Mouse (Mus musculus): Measurements from ENCODE around the gene Gm20388. TPM values are rescaled to one million over a fixed set of nuclear protein-coding genes. Genes with fewer than 3 reads are reported as not detected.

Gm20388 gene
- total and polyA plus RNA-seq, 3 experiments, result 0.02 to 0.05 TPM; not detected in 1

GRCm38 (mm10) chr8:120004154-120004702 is 93.6 kb downstream of the Gm20388 start:
- Histone ChIP-seq H3K36me3 (replicated peaks) (no peaks in the 10 kb centered on the region), H3K4me1 (ENCODE audit: insufficient read depth, low read depth, low read length) (peaks cover 6% of the 10 kb centered on the region), H3K27me3 (ENCODE audit: insufficient read depth, low read length) (peaks cover 44% of the 10 kb centered on the region), H3K4me3 (ENCODE audit: low read depth, low read length) (no peak overlapping the region), H3K9me3 (replicated peaks) (0 out of 2 replicates have a peak, but pooled peaks cover 2% of the 10 kb centered on the region)
- TF ChIP-seq GATA2 (IDR thresholded peaks at IDR 0.05; ENCODE audit: borderline replicate concordance, low read depth, low read length), result no peak
- TF ChIP-seq GATA1 (IDR thresholded peaks at IDR 0.05; ENCODE audit: borderline replicate concordance, low read length), result no peak
- TF ChIP-seq CTCF (IDR thresholded peaks at IDR 0.05; ENCODE audit: low read depth, low read length), result no peak
- TF ChIP-seq POLR2AphosphoS5 (IDR thresholded peaks at IDR 0.05; ENCODE audit: insufficient replicate concordance, low read depth, low read length), result no peak
- no peak for TF ChIP-seq TAL1 (conservative IDR thresholded peaks at IDR 0.05; ENCODE audit: low read depth, low read length)
- DNase-seq (ENCODE audit: low spot score), result no peak
- ATAC-seq (ENCODE audit: extremely low read depth, insufficient number of reproducible peaks, low FRiP score, poor library complexity, severe bottlenecking), result no peak

- TF ChIP-seq TAL1 (conservative IDR thresholded peaks at IDR 0.05; ENCODE audit: low read depth, low read length), result no peak
- no peak for TF ChIP-seq GATA2 (IDR thresholded peaks at IDR 0.05; ENCODE audit: borderline replicate concordance, low read depth, low read length)
- no peak for TF ChIP-seq GATA1 (IDR thresholded peaks at IDR 0.05; ENCODE audit: borderline replicate concordance, low read length)
- TF ChIP-seq CTCF (IDR thresholded peaks at IDR 0.05; ENCODE audit: low read depth, low read length), result no peak
- no peak for TF ChIP-seq POLR2AphosphoS5 (IDR thresholded peaks at IDR 0.05; ENCODE audit: insufficient replicate concordance, low read depth, low read length)
- Histone ChIP-seq H3K4me1 (ENCODE audit: insufficient read depth, low read depth, low read length) (peaks cover 6% of the 10 kb centered on the region), H3K4me3 (ENCODE audit: low read depth, low read length) (no peak overlapping the region), H3K9me3 (replicated peaks) (no peaks in the 10 kb centered on the region), H3K36me3 (replicated peaks) (no peaks in the 10 kb centered on the region), H3K27me3 (ENCODE audit: insufficient read depth, low read length) (peaks cover 50% of the 10 kb centered on the region)
- DNase-seq (ENCODE audit: low spot score), result no peak
- no peak for ATAC-seq (ENCODE audit: extremely low read depth, insufficient number of reproducible peaks, low FRiP score, poor library complexity, severe bottlenecking)
These were observed 94.2 kb downstream of the Gm20388 start for GRCm38 (mm10) chr8:120004705-120005381.

GRCm38 (mm10) chr8:120006645-120007160 is 96.1 kb downstream of the Gm20388 start:
- Histone ChIP-seq H3K36me3 (replicated peaks) (no peaks in the 10 kb centered on the region), H3K4me3 (ENCODE audit: low read depth, low read length) (no peak overlapping the region), H3K27me3 (ENCODE audit: insufficient read depth, low read length) (peaks cover 68% of the 10 kb centered on the region), H3K4me1 (ENCODE audit: insufficient read depth, low read depth, low read length) (peaks cover 6% of the 10 kb centered on the region), H3K9me3 (replicated peaks) (no peaks in the 10 kb centered on the region)
- TF ChIP-seq GATA2 (IDR thresholded peaks at IDR 0.05; ENCODE audit: borderline replicate concordance, low read depth, low read length), result no peak
- TF ChIP-seq POLR2AphosphoS5 (IDR thresholded peaks at IDR 0.05; ENCODE audit: insufficient replicate concordance, low read depth, low read length), result no peak
- no peak for TF ChIP-seq GATA1 (IDR thresholded peaks at IDR 0.05; ENCODE audit: borderline replicate concordance, low read length)
- no peak for TF ChIP-seq TAL1 (conservative IDR thresholded peaks at IDR 0.05; ENCODE audit: low read depth, low read length)
- no peak for TF ChIP-seq CTCF (IDR thresholded peaks at IDR 0.05; ENCODE audit: low read depth, low read length)
- ATAC-seq (ENCODE audit: extremely low read depth, insufficient number of reproducible peaks, low FRiP score, poor library complexity, severe bottlenecking) (no peak), DNase-seq (ENCODE audit: low spot score) (no peak)

- no peaks in the 10 kb centered on the region for H3K9me3 ChIP-seq (replicated peaks)
- H3K27me3 ChIP-seq (ENCODE audit: insufficient read depth, low read length), result peaks cover 71% of the 10 kb centered on the region
These were observed 96.5 kb downstream of the Gm20388 start for GRCm38 (mm10) chr8:120007178-120007577.

GRCm38 (mm10) chr8:120009284-120009683 is 98.6 kb downstream of the Gm20388 start:
- Histone ChIP-seq H3K9me3 (replicated peaks) (no peaks in the 10 kb centered on the region), H3K4me1 (ENCODE audit: insufficient read depth, low read depth, low read length) (peaks cover 12% of the 10 kb centered on the region), H3K36me3 (replicated peaks) (no peaks in the 10 kb centered on the region), H3K27me3 (ENCODE audit: insufficient read depth, low read length) (peaks cover 66% of the 10 kb centered on the region), H3K4me3 (ENCODE audit: low read depth, low read length) (no peak overlapping the region)
- ATAC-seq (ENCODE audit: extremely low read depth, insufficient number of reproducible peaks, low FRiP score, poor library complexity, severe bottlenecking), result no peak
- no peak for TF ChIP-seq POLR2AphosphoS5 (IDR thresholded peaks at IDR 0.05; ENCODE audit: insufficient replicate concordance, low read depth, low read length)
- no peak for TF ChIP-seq CTCF (IDR thresholded peaks at IDR 0.05; ENCODE audit: low read depth, low read length)
- TF ChIP-seq GATA2 (IDR thresholded peaks at IDR 0.05; ENCODE audit: borderline replicate concordance, low read depth, low read length), result no peak
- no peak for TF ChIP-seq GATA1 (IDR thresholded peaks at IDR 0.05; ENCODE audit: borderline replicate concordance, low read length)
- no peak for TF ChIP-seq TAL1 (conservative IDR thresholded peaks at IDR 0.05; ENCODE audit: low read depth, low read length)
- no peak for DNase-seq (ENCODE audit: low spot score)

More at GRCm38 (mm10) chr8:120007178-120007577, 96.5 kb downstream of the Gm20388 start:
- no peak overlapping the region for H3K4me3 ChIP-seq (ENCODE audit: low read depth, low read length)
- H3K36me3 ChIP-seq (replicated peaks), result no peaks in the 10 kb centered on the region
- peaks cover 6% of the 10 kb centered on the region for H3K4me1 ChIP-seq (ENCODE audit: insufficient read depth, low read depth, low read length)
- no peak for ATAC-seq (ENCODE audit: extremely low read depth, insufficient number of reproducible peaks, low FRiP score, poor library complexity, severe bottlenecking)
- TF ChIP-seq GATA2 (IDR thresholded peaks at IDR 0.05; ENCODE audit: borderline replicate concordance, low read depth, low read length) (no peak), GATA1 (IDR thresholded peaks at IDR 0.05; ENCODE audit: borderline replicate concordance, low read length) (no peak), POLR2AphosphoS5 (IDR thresholded peaks at IDR 0.05; ENCODE audit: insufficient replicate concordance, low read depth, low read length) (no peak), TAL1 (conservative IDR thresholded peaks at IDR 0.05; ENCODE audit: low read depth, low read length) (no peak)
- DNase-seq (ENCODE audit: low spot score), result no peak

- ATAC-seq (ENCODE audit: extremely low read depth, insufficient number of reproducible peaks, low FRiP score, poor library complexity, severe bottlenecking), result no peak
- Histone ChIP-seq H3K4me1 (ENCODE audit: insufficient read depth, low read depth, low read length) (peaks cover 29% of the 10 kb centered on the region), H3K4me3 (ENCODE audit: low read depth, low read length) (no peak overlapping the region), H3K9me3 (replicated peaks) (no peaks in the 10 kb centered on the region), H3K27me3 (ENCODE audit: insufficient read depth, low read length) (peaks cover 68% of the 10 kb centered on the region), H3K36me3 (replicated peaks) (no peaks in the 10 kb centered on the region)
- DNase-seq (ENCODE audit: low spot score), result no peak
- TF ChIP-seq GATA1 (IDR thresholded peaks at IDR 0.05; ENCODE audit: borderline replicate concordance, low read length), result no peak
- TF ChIP-seq GATA2 (IDR thresholded peaks at IDR 0.05; ENCODE audit: borderline replicate concordance, low read depth, low read length), result no peak
- no peak for TF ChIP-seq POLR2AphosphoS5 (IDR thresholded peaks at IDR 0.05; ENCODE audit: insufficient replicate concordance, low read depth, low read length)
- TF ChIP-seq CTCF (IDR thresholded peaks at IDR 0.05; ENCODE audit: low read depth, low read length), result no peak
- TF ChIP-seq TAL1 (conservative IDR thresholded peaks at IDR 0.05; ENCODE audit: low read depth, low read length), result no peak
These were observed 101.8 kb downstream of the Gm20388 start for GRCm38 (mm10) chr8:120012491-120012890.

Measured in G1E (cell line).